Mouse (Mus musculus) layer of hippocampus, adult 8-10 months (tissue): Measurements from ENCODE around the gene Sf3b4. TPM values are rescaled to one million over a fixed set of nuclear protein-coding genes. Genes with fewer than 3 reads are reported as not detected.
A peak's percentile ranks its signal among the peaks of the same experiment; 100 is the strongest.

Source experiments
- DNase-seq, 2 experiments: peaks; one replicate each; pipeline ENCODE4 v3.0.0; 2022; ENCODE audit warnings: low spot score in 2 of 2
- total RNA-seq, 4 experiments: library from RNA; stranded (reverse); gene quantifications; 2 replicates each; pipeline ENCODE4 v1.2.4; 2022

The Sf3b4 gene
- total RNA-seq: 10 to 100 TPM; 39.8 to 49.2 (median 45.5) TPM

DNA sequence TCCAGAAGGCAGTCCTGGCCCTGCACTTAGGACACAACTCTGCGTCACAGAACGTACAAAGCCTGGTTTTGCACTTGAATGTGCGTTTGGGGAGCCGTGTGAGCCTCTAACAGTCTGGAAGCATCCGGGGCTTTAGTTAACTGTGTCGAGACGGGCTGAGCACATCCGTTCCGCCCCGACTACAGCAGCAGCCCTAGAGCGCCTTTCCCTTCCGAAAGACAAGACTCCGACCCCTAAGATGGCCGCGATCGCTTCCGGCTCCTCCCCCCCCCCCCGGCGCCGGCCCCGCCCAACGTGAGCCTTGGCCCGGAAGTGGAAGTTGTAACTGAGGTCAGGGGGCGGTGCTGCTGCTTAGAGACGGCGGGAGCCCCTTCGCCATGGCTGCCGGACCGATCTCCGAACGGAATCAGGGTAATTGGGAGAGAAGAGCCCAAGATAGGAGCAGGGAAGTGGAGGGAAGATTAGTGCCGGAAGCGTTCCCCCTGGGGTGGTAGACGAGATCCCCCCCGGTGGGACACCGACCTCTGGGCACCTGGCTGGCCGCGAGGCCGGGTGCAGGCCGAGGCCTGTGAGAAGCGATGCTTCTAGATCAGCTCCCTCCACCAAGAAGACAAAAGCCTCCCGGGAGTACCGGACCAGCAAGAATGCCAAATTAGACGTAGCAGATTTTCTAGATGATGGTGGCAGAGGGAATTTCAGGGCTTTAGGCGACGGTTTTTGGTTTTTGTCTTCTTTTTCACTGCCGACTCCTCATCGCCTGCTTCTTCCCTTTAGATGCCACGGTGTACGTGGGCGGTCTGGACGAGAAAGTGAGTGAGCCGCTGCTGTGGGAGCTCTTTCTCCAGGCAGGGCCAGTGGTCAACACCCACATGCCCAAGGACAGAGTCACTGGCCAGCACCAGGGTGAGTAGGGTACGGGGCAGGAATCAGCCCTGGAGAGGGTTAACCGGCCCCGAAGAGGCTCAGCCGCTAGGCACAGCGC, at the start of gene Sf3b4:
Gene Sf3b4, plus strand, starts transcription at position 136 of the 982 bp plus-strand sequence.
- peak; percentile 84 for DNase-seq

DNA sequence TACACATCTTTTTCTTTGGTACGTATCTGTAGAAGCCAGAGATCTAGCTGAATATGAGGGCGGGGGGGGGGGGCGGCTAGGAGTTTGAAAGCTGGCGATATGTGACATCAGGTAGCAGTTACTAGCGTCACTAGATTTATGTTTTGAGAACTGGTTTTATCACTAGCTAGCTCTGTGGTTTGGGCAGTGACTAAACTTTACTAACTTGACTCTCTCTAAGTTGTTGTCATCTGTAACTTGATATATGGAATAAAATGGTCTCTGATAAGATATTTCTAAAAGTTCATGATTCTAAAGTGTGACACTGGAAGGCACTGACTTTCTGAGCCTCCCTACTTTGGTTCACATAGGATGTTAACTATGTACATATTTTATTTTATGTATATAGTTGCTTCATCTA, 47.9 kb upstream of the Sf3b4 start:
- no peak for DNase-seq

DNA sequence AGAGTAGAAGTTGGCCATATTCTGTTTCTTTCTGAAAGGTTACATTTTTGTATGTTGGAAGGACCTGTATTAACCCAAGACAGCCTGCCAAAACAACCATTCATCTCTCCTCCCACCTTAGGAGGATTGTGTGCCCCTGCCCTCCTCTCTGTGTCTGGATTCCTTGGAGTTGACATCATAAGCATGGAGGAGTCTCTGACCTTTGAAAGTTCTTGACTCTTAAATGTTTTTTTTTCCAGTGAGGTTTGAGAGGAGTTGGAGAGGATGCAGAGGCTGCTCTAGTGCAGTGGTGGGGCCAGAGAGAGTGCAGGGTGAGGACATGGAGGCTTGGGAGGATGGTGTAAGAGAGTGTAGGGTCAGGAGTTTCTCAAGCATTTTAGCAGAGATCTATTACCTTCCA, 44.0 kb upstream of the Sf3b4 start:
- DNase-seq: no peak

DNA sequence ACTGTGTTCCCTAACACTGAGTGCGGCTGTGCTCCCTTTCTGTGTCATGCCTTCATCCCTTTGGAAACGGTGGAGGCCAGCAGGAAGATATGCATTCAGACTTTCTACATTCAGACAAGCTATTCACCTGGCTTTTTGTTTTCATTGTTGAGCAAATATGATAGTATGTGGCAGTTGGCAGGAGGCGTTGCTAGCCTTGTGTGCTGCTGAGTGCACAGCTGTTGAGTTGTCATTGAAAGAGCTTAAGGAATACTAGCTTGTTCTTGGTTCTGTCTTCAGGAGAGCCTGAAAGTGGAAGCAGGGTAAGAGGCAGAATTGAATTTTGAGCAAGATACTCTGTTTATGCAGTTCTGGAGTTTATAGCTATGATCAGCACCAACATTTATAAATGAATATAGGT, 39.7 kb upstream of the Sf3b4 start:
- DNase-seq: no peak

DNA sequence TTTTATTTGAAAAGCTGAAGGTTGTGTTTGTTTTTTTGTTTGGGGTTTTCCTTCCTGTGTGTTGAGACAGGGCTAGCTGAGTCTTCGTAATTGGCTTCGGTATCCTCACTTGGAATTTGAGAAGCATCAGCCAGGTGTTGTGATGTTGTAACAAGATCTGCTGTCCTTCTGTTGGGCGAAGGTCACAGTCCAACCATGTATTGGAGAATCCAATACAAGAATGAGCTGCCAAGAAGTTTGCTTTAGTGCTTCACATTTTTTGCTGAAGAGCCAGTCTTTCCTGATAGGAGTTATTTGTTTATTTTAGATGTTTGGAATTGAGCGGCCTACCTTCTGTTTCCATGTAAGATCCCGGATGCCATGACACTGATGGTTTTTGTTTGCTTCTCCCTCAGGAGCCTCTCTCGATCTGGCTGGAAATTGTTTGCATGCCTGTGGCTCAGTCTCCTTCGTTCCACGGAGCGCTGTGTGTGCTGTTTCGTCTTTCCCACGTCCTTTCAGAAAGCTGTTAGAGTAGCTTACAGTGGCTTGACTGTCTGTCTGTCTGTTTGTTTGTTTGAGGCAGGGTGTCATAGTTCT, 38.7 kb upstream of the Sf3b4 start:
- no peak for DNase-seq

DNA sequence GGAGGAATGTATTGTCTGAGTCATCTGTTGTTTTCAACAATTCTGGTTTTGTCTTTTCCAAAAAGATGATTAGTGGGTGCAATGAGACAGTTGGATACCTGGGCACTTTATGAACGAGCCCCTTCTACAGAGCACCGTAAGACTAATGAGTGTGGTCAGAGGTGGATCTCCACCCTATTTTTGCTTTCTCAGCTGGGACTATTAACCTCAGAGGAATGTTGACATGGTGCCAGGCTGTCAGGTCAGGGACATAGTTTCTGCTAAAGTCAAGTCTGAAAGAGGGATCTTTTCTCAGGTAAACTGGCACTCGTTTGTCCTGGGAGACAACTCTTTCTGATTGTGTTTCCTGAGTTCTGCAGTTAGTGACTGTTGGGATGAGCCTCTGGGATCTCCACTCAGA, 37.1 kb upstream of the Sf3b4 start:
- no peak for DNase-seq

DNA sequence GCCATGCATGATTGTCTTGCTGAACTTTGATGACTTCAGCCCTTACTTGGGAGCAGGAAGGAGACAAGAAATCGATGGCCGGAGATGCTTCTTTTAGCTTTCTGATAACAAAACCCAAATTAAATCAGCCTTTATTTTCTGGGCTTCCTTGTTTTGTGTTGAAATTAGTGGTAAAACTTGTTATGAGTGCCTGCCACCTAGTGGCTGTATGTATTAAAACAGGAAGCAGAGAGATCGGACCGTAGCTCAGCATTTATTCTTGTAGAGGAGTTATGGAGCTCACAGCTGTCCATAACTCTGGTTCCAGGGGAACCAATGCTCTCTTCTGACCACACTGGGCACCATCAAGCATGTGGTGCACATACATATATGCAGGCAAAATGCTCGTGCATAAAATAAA, 24.2 kb upstream of the Sf3b4 start:
- DNase-seq: peak in 1 of 2 experiments; percentile 71

DNA sequence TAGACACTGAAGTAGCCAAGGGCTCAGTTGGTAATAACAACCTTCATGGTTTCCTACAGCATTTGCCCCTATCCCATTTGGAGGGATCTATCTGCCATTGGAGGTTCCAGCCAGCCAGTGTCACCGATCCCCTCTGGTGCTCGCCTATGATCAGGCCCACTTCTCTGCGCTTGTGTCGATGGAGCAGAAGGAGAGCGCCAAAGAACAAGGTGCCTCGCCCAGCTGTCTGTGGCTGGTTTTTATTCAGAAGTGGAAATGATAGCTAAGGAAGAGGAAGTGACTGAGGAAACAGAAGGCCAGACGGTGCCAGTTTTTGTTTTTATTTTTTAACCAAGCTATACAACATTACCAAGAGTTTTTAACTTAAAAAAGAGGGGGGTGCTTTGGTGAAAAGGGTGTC, 20.3 kb upstream of the Sf3b4 start:
- no peak for DNase-seq

DNA sequence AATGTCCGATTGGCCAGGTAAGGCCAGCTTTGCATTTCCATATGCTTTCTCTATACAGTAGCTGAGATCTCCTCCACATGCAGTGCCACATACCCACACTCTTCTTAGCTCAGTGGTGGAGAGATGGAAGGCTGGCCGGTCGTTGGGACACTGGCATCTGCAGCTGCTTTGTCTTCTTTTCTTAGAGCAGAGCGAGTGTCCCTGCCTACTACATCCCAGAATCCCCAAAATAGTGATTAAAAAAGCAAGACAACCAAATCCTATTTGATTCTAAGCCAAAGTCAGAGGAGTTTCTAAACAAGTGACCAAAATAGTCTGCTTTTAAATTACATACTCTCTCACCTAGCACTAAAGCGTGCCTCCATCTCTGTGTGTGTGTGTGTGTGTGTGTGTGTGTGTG, 19.5 kb upstream of the Sf3b4 start:
- DNase-seq: no peak

DNA sequence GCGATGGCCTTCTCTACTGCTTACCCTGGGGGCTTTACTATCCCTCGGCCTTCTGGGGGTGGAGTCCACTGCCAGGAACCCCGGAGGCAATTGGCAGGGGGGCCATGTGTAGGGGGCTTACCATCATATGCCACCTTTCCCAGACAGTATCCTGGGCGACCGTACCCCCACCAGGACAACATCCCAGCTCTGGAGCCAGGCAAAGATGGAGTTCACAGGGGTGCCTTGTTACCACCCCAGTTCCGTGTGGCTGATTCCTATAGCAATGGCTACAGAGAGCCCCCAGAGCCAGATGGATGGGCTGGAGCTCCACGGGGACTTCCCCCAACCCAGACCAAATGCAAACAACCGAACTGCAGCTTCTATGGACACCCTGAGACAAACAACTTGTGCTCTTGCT, 16.6 kb upstream of the Sf3b4 start:
- no peak for DNase-seq

DNA sequence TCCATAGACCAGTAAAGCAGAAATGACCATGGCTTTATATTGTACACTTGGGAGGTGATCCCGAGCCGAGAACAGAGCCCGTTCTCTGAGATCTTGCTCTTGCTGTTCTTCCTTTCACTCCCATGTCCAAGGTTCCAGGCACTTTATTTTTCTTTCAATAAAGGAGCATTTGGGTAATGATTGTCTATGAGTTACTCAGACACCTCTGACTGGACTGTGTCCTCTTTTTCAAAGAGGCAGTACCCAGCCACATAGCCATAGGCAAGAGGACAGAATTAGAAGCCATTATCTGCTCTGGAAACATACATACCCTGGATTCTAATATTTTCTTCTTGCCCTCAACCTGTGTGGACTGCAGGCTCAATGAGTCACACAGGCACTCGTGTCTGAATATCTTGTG, 12.3 kb upstream of the Sf3b4 start:
- DNase-seq: no peak

DNA sequence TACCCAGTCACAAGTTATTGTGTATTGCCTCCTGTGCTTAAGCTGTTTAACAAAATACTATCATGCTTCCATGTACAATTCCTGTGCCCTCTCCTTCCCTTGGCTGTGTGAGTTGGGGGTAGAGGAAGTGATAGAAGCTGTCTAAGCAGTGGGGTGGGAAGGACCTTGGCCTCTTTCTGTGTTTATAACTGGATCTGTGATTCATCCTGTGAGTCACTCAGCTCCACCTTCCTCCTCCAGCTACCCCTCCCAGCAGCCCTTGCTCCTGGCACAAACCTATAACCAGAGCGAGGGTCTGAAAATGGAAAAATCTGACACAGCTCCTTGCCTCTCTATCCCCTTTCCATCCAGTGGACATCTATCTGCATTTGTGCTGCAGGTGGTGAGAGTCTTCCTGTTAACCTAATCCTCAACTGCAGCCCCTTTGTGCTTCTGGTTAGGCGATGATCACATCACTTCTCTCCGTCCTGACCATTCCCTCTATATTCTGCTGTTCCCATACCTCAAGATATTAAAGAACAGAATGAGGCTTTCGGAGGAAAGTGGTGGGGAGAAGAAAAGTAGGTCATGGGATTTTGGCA, 11.8 kb upstream of the Sf3b4 start:
- DNase-seq: no peak

DNA sequence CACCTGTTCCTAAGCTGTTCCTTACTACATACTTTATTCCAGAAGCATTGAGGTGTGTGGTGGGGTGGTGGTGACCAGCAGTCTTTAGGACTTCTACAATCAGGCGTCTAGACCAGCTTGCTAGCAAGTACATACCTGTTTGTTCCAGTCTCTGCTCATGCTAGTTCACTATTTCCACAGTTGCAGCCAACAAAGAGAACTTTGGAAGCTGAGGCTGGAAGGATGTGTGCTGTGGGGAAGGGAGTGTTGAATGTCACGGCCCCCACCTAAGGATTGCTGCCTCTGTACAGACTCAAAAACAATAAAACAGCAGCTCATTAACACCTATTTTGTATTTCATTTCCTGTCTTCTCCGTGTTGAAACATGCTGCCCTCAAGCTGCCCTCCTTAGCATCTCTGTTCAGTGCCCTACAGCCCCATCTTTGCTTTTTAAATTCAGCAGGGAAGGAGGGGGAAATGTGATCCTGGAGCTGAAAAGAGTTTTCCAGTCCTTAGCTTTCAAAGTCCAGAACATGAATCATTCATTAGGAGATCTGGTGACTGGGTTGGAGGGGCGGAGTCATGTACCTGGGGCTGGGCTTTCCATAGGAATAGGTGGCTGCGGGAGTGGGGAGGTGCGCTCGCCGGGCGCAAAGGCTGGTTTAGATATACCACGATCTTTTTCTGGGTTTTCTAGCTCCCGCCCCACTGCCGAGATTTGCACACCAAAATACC, 11.2 kb upstream of the Sf3b4 start:
- no peak for DNase-seq

DNA sequence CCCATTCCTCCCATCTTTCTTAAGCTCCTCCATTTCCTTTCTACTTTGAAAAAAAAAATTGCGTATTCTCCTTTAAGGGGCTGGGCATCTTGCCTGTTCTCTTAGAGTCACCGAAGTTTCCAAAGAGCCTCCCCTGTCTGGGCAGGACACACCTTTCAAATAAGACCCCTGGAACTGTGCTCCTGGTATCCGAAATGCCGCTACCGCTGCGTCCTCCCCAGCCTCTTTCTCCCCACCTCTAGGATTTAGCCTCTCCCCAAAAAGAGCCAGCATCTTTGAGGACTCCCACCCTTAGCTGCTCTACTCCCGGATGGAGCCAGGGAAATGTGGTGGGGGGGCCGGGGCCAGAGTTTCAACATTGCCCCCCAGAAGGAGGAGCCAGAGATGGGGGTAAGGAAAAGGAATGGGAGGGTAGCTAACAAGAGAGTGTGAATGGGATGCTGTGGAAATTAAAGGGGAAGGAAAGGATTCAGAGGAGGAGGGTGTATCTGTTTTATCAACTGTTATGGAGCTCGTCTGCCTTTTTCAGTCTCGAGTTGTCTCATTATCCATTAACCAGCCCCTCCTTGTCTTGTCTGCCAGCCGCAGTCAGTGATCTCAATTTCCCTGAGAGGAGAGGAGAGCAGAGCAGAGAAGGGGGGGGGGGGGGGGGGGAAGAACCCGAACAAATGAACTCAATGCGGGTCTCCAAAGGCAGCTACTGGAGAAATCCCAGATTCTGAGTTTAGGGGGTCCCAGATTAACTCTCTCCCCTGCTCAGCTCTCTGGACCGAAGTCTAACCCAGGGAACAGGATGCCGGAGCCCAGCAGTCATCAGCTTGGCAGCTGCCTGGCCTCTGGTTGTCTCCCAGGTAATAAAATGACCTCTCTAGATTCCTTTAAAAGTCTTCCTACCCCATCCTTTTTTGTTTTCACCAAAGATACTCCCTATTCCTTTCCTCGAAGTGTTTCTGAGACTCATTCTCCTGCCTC, 10.0 kb upstream of the Sf3b4 start, which contains the start of gene Mtmr11:
Gene Mtmr11, plus strand, starts transcription at position 136 of the 972 bp plus-strand sequence.
- no peak for DNase-seq

DNA sequence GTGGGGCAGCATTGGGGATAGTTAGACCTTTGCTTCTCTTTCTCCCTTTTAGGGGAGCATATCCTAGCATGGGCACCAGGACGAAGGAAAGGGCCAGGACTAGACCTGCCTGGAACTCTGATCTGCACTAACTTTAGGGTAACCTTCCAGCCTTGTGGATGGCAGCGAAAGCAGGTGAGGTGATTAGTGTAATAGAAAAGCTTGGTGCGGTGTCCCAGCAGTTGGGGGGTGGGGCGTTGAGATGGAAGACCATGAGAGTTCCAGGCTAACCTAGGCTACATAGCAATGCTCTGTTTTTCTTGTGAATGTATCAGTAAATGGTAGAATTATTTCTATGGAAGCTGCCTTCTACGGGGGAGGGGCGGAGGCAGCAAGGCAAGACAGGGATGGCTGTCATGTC, 9.1 kb upstream of the Sf3b4 start:
- no peak for DNase-seq

DNA sequence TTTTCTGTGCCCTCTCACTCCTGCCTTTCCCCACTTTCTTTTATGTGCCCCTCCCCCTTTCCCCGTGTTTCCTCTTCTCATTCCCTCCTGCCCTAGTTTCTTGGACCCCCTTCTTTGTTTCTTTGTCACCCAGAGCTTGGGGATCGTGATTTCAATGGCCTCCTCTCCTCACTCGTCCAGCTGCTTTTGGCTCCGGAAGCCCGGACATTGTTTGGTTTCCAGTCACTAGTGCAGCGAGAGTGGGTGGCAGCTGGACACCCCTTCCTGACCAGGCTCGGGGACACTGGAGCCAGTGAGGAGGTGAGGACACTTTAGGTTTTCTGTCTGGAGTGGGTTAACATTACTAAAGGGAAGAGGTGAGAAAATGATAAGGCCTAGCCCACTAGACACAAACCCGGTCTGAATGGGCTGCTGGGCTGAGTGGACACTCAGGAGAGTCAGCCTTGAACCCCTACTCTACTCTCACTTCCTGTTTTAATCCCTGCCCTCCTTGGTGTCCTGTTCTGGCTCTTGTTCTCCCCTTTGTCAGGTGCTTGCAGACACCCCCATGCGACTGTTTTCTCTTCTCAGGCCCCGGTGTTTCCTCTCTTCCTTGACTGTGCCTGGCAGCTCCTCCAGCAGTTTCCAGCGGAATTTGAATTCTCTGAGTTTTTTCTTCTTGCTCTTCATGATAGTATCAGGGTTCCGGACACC, 3.5 kb upstream of the Sf3b4 start:
- DNase-seq: no peak

DNA sequence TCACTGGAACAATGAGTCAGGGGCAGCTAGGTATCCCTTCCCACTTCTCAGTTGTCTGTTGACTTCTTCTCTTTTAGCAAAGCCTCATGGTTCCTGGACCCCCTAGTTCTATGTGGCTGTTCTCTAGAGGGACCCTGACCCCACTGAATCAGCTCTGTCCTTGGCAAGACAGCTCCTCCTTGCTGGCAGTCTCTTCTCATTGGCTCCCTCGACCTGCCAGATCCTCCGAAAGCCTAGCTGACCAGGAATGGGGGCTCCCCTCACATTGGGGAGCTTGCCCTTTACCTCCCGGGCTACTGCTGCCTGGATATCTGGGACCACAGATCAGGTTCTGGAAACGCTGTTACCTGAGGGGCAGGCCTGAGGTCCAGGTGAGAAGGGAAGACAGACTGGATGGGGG, 1.9 kb upstream of the Sf3b4 start:
- no peak for DNase-seq

DNA sequence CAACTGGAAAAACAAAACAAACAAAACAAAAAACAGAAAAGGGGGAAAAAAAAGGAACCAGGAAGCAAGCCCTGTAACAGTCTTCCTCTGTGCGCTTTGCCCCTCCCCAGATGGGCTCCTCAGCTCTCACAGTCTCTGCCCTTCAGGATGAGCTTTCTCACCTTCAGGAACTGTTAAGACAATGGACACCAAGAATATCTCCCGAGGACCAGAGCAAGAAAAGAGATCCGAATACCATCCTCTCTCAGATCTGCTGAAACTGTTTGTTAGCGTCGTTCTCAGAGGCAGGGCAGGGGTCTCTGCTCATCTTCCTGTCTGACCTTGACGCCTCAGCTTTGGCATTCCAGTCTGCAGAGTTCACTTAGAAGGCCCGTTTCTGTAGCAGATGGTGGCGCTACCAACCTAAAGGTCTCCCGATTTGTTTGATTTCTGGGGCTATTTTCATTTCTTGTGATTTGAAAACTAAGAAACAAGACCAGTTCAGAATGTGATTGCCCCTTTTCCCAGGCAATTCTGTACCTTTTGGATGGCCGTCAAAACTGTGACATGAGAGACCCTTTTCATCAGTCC, 1.1 kb upstream of the Sf3b4 start:
- no peak for DNase-seq

DNA sequence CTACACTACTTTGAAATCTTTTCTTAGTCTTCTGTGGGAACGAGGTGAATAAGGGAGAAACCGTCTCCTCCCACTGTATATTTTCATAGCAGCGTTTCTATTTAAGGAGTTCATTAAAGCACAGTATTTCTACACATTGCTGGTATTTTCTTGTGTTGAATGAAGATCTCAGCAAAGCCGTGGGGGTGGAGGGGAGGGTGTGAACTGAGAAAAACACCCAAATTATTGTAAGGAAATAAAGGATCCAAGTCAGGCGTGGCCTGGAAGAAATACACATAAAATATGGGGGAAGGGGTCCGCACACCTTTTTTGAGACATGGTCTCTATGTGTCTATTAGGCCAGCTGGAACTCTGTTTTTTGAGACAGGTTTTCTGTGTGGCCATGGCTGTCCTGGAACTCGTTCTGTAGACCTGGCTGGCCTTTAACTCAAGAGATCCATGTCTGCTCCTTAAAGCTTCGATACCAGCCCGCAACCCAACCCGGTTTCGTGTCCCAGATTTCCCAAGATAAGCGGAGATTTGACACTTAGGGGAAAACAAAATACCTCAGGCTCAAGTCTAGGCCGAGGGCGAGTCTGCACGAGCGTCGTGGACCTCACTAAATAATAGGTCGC, 442 bp upstream of the Sf3b4 start:
- DNase-seq: no peak
